Mouse (Mus musculus) liver, embryonic 16.5 days (tissue): ENCODE measurements around the gene Aph1c. TPM values are rescaled to one million over a fixed set of nuclear protein-coding genes. Genes with fewer than 3 reads are reported as not detected.
"Not testable (repeated sequence)": the region's sequence is repeated elsewhere in the genome, so short reads cannot be mapped to it uniquely, and the experiment has no call there.

Source experiments
- ATAC-seq: fragments of 200-750 bp; cut with Nextera tagmentation; 2 replicates; pipeline ENCODE4 v1.8.0; 2017; ENCODE audit warnings: low read depth, mild to moderate bottlenecking, moderate number of reproducible peaks, moderate library complexity
- H3K27ac ChIP-seq: fragments of 300-500 bp; sonication (generic); 2 replicates; pipeline ENCODE4 v1.5.1; 2014; ENCODE audit warnings: mild to moderate bottlenecking, low read length
- H3K27me3 ChIP-seq: fragments of 300-500 bp; sonication (generic); 2 replicates; pipeline ENCODE4 v1.6.1; 2014; ENCODE audit warnings: low read depth, low read length, mixed read lengths; ENCODE audit not compliant: control insufficient read depth, insufficient read depth
- H3K36me3 ChIP-seq: fragments of 300-500 bp; sonication (generic); 2 replicates; pipeline ENCODE4 v1.6.1; 2014; ENCODE audit warnings: mild to moderate bottlenecking; ENCODE audit not compliant: control insufficient read depth, insufficient read depth
- H3K4me1 ChIP-seq: fragments of 300-500 bp; sonication (generic); 2 replicates; pipeline ENCODE4 v1.6.1; 2014; ENCODE audit warnings: low read depth, low read length, mixed read lengths; ENCODE audit not compliant: control insufficient read depth
- H3K4me2 ChIP-seq: fragments of 300-500 bp; sonication (generic); 2 replicates; pipeline ENCODE4 v1.6.1; 2014; ENCODE audit warnings: low read depth, low read length, mixed read lengths
- H3K4me3 ChIP-seq: fragments of 300-500 bp; sonication (generic); 2 replicates; pipeline ENCODE4 v1.5.1; 2014; ENCODE audit warnings: low read depth, mild to moderate bottlenecking, low read length
- H3K9ac ChIP-seq: fragments of 300-500 bp; sonication (generic); 2 replicates; pipeline ENCODE4 v1.6.1; 2014; ENCODE audit warnings: low read depth, low read length
- H3K9me3 ChIP-seq: fragments of 300-500 bp; sonication (generic); replicated peaks from 2 replicates; pipeline ENCODE4 v1.6.1; 2016; ENCODE audit warnings: low read length; ENCODE audit not compliant: control insufficient read depth
- WGBS: fragments of 180-500 bp; shearing (Covaris S2); extraction: QIAGEN DNeasy Blood & Tissue Kit; methylation state at CpG from one replicate; pipeline ENCODE4 v1.1.7; 2014; ENCODE audit not compliant: insufficient replicate concordance; 5-methylcytosine and 5-hydroxymethylcytosine counted together
- polyA plus RNA-seq: library from polyadenylated mRNA; unstranded; fragments of >200 nt; fragmentation: Nextera tagmentation; extraction: Ambion mirVana; gene quantifications from 2 replicates; pipeline ENCODE4 v1.2.1, GENCODE M21; 2015

Aph1c gene
- polyA plus RNA-seq, 1 experiment from 2014 or later: 4.0 TPM

GRCm38 (mm10) chr9:66873531-66873930 is 39.0 kb upstream of the Aph1c start:
- no peak overlapping the region for H3K4me2 ChIP-seq
- no peaks in the 10 kb centered on the region for H3K27me3 ChIP-seq
- no peak overlapping the region for H3K27ac ChIP-seq
- no peaks in the 10 kb centered on the region for H3K36me3 ChIP-seq
- no peaks in the 10 kb centered on the region; the same call in 1 of the 2 replicates for H3K4me1 ChIP-seq
- H3K9me3 ChIP-seq: no peaks in the 10 kb centered on the region
- no peak for ATAC-seq
- H3K4me3 ChIP-seq: no peak overlapping the region
- no peak overlapping the region for H3K9ac ChIP-seq

- not testable (repeated sequence) for H3K27ac ChIP-seq, H3K4me2 ChIP-seq, H3K4me3 ChIP-seq, ATAC-seq, H3K4me1 ChIP-seq, H3K9ac ChIP-seq, H3K36me3 ChIP-seq, H3K9me3 ChIP-seq, H3K27me3 ChIP-seq
- WGBS: 67% methylated on average over 2 of the region's 2 CpGs
These were observed 38.5 kb upstream of the Aph1c start for GRCm38 (mm10) chr9:66873009-66873408.

- WGBS: 85% methylated on average over 10 of the region's 10 CpGs
- Histone ChIP-seq H3K36me3 (no peaks in the 10 kb centered on the region), H3K27me3 (no peaks in the 10 kb centered on the region), H3K4me1 (no peaks in the 10 kb centered on the region; the same call in 1 of the 2 replicates), H3K9ac (no peak overlapping the region), H3K4me3 (no peak overlapping the region), H3K9me3 (no peaks in the 10 kb centered on the region), H3K27ac (no peak overlapping the region), H3K4me2 (no peak overlapping the region)
- no peak for ATAC-seq
These were observed 37.6 kb upstream of the Aph1c start for GRCm38 (mm10) chr9:66872015-66872727.

GRCm38 (mm10) chr9:66864708-66865107 is 30.2 kb upstream of the Aph1c start:
- Histone ChIP-seq H3K9ac (no peak overlapping the region), H3K4me3 (no peak overlapping the region), H3K4me2 (no peak overlapping the region), H3K27me3 (no peaks in the 10 kb centered on the region), H3K36me3 (peaks cover 19% of the 10 kb centered on the region), H3K9me3 (no peaks in the 10 kb centered on the region), H3K4me1 (no peaks in the 10 kb centered on the region), H3K27ac (no peak overlapping the region)
- whole genome bisulfite sequencing: 72% methylated on average over 3 of the region's 3 CpGs
- no peak for ATAC-seq

- no peak overlapping the region for H3K4me2 ChIP-seq
- no peak overlapping the region for H3K27ac ChIP-seq
- ATAC-seq: no peak
- H3K36me3 ChIP-seq: peaks cover 19% of the 10 kb centered on the region
- H3K4me3 ChIP-seq: no peak overlapping the region
- no peaks in the 10 kb centered on the region for H3K9me3 ChIP-seq
- H3K4me1 ChIP-seq: no peaks in the 10 kb centered on the region
- no peak overlapping the region for H3K9ac ChIP-seq
- WGBS: 92% methylated on average over 3 of the region's 3 CpGs
- H3K27me3 ChIP-seq: no peaks in the 10 kb centered on the region
These were observed 28.9 kb upstream of the Aph1c start for GRCm38 (mm10) chr9:66863456-66863855.

- Histone ChIP-seq H3K9me3 (no peaks in the 10 kb centered on the region), H3K9ac (no peak overlapping the region), H3K27ac (no peak overlapping the region), H3K4me2 (no peak overlapping the region), H3K4me3 (no peak overlapping the region), H3K4me1 (no peaks in the 10 kb centered on the region), H3K27me3 (no peaks in the 10 kb centered on the region), H3K36me3 (peaks cover 19% of the 10 kb centered on the region)
- no peak for ATAC-seq
- WGBS: 82% methylated on average over 4 of the region's 4 CpGs
These were observed 27.7 kb upstream of the Aph1c start for GRCm38 (mm10) chr9:66862202-66862601.

- 82% methylated on average over 5 of the region's 5 CpGs for WGBS
- ATAC-seq: no peak
- peaks cover 19% of the 10 kb centered on the region for H3K36me3 ChIP-seq
- no peaks in the 10 kb centered on the region for H3K9me3 ChIP-seq
- no peak overlapping the region for H3K4me3 ChIP-seq
- H3K27me3 ChIP-seq: no peaks in the 10 kb centered on the region
- H3K9ac ChIP-seq: no peak overlapping the region
- no peaks in the 10 kb centered on the region for H3K4me1 ChIP-seq
- no peak overlapping the region for H3K4me2 ChIP-seq
- no peak overlapping the region for H3K27ac ChIP-seq
These were observed 26.7 kb upstream of the Aph1c start for GRCm38 (mm10) chr9:66861104-66861767.

GRCm38 (mm10) chr9:66859523-66859922 is 25.0 kb upstream of the Aph1c start:
- Histone ChIP-seq H3K9ac (no peak overlapping the region), H3K4me1 (no peaks in the 10 kb centered on the region), H3K9me3 (no peaks in the 10 kb centered on the region), H3K4me3 (no peak overlapping the region), H3K27ac (no peak overlapping the region), H3K36me3 (peaks cover 22% of the 10 kb centered on the region), H3K27me3 (no peaks in the 10 kb centered on the region), H3K4me2 (no peak overlapping the region)
- 85% methylated on average over 5 of the region's 5 CpGs for WGBS
- ATAC-seq: no peak

GRCm38 (mm10) chr9:66855865-66856264 is 21.3 kb upstream of the Aph1c start:
- no peaks in the 10 kb centered on the region for H3K9me3 ChIP-seq
- no peak for ATAC-seq
- no peak overlapping the region for H3K4me2 ChIP-seq
- no peaks in the 10 kb centered on the region for H3K27me3 ChIP-seq
- H3K4me1 ChIP-seq: no peaks in the 10 kb centered on the region
- H3K27ac ChIP-seq: no peak overlapping the region
- H3K9ac ChIP-seq: no peak overlapping the region
- peaks cover 12% of the 10 kb centered on the region for H3K36me3 ChIP-seq
- WGBS: 64% methylated on average over 7 of the region's 7 CpGs
- no peak overlapping the region for H3K4me3 ChIP-seq
